In the genomic region with DNA sequence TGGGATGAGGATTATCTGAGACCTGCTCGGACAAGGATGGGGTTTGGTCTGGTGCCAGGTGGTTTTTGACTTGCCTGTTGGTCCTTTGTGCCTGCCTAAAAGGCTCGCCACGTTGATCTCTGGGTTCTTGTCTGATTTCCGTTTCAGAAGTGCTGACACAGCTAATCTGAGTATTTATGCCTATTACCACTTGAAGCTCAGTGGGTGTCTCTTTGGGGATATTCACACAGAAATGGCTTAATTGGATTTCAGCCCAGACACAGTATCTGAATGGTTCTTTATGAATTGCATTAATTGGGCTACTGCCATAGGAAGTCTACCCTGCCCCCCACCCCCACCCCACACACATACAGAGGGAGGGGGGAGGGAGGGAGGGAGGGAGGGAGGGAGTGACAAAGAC, we compare ENCODE assay signal across 10 mouse cellular contexts. TPM values are rescaled to one million over a fixed set of nuclear protein-coding genes. Genes with fewer than 3 reads are reported as not detected.
DNase-seq lines count a peak whose midpoint lies in the region; ATAC-seq lines count a peak whose summit lies in the region.
"Had no signal": no experiment of that assay in that cellular context is flagged by ENCODE, and none has a peak within 500 bp of the region (broad histone marks: within the 10 kb centered on the region; RNA-seq: fewer than 3 reads in every experiment).

No protein-coding gene starts in this region.

- H3K27ac ChIP-seq in neural tube, embryonic 11.5 days (ENCODE audit: low read depth, low read length), result no peak overlapping the region
- H3K27ac ChIP-seq in hindbrain, embryonic 14.5 days, result peak overlapping the region; percentile 45; the same call in 1 of the 2 replicates

- WGBS in neural tube, embryonic 11.5 days, result 32% methylated on average over 4 of the region's 4 CpGs
- WGBS in hindbrain, embryonic 14.5 days, result 8% methylated on average over 4 of the region's 4 CpGs

- intact Hi-C loops in gastrocnemius, postnatal 36 days (cut with DNase I), result no loop called here

- no peaks in the 10 kb centered on the region for H3K9me3 ChIP-seq in neural tube, embryonic 11.5 days (ENCODE audit: control insufficient read depth, low read length)
- no peaks in the 10 kb centered on the region for H3K9me3 ChIP-seq in hindbrain, embryonic 14.5 days (ENCODE audit: control insufficient read depth, low read length)

- H3K36me3 ChIP-seq in neural tube, embryonic 11.5 days (ENCODE audit: control insufficient read depth, insufficient read depth, low read length), result no peaks in the 10 kb centered on the region
- H3K36me3 ChIP-seq in hindbrain, embryonic 14.5 days (replicated peaks; ENCODE audit: control insufficient read depth, insufficient read depth), result no peaks in the 10 kb centered on the region

- H3K4me2 ChIP-seq in neural tube, embryonic 11.5 days (ENCODE audit: low read depth), result no peak overlapping the region
- no peak overlapping the region for H3K4me2 ChIP-seq in hindbrain, embryonic 14.5 days (replicated peaks)

- H3K4me3 ChIP-seq in neural tube, embryonic 11.5 days (ENCODE audit: low read depth, low read length), result no peak overlapping the region
- no peak overlapping the region for H3K4me3 ChIP-seq in hindbrain, embryonic 14.5 days (replicated peaks; ENCODE audit: low read length)

- H3K9ac ChIP-seq in neural tube, embryonic 11.5 days (ENCODE audit: low read length), result no peak overlapping the region
- no peak overlapping the region for H3K9ac ChIP-seq in hindbrain, embryonic 14.5 days

- H3K27me3 ChIP-seq in neural tube, embryonic 11.5 days (ENCODE audit: control insufficient read depth, insufficient read depth, low read length), result no peaks in the 10 kb centered on the region
- no peaks in the 10 kb centered on the region for H3K27me3 ChIP-seq in hindbrain, embryonic 14.5 days (ENCODE audit: control insufficient read depth, insufficient read depth, low read length)

- ATAC-seq in neural tube, embryonic 11.5 days (ENCODE audit: insufficient read depth, low FRiP score, low TSS enrichment), result peak; percentile 42; the same call in 1 of the 2 replicates
- ATAC-seq in hindbrain, embryonic 14.5 days (ENCODE audit: low FRiP score), result peak; percentile 87

- H3K4me1 ChIP-seq in neural tube, embryonic 11.5 days (ENCODE audit: control insufficient read depth, insufficient read depth, low read length), result peaks cover 5% of the 10 kb centered on the region; the same call in 1 of the 2 replicates
- peaks cover 33% of the 10 kb centered on the region for H3K4me1 ChIP-seq in hindbrain, embryonic 14.5 days (replicated peaks; ENCODE audit: control insufficient read depth, insufficient read depth, low read length)

- no peak for DNase-seq in neural tube, embryonic 11.5 days (ENCODE audit: low spot score)
- no peak for DNase-seq in neural tube, embryonic 10.5 days (ENCODE audit: extremely low spot score, low spot score)
- DNase-seq in cerebellum, adult 8-10 months, result peak; percentile 38
- DNase-seq in hindbrain, embryonic 14.5 days (ENCODE audit: low spot score), result peak; percentile 58
- peak; percentile 94 for DNase-seq in retina, postnatal 1 day
- DNase-seq in gastrocnemius, postnatal 36 days, result no peak
- DNase-seq in layer of hippocampus, adult 9-10 months (ENCODE audit: low spot score), result no peak
- DNase-seq: gastrocnemius, postnatal 14 days; kidney, adult 18-20 months; right cerebral cortex, postnatal 14 days had no signal

RNA-seq across cellular contexts. Expression of a gene that starts 59.9 kb away (rescaled TPM):
- 39.8 and 41.7 TPM in 2 replicates for polyA plus RNA-seq in neural tube, embryonic 11.5 days (2014; fragmentation: Nextera tagmentation; extraction: Ambion mirVana)
- polyA plus RNA-seq in hindbrain, embryonic 14.5 days (2014; fragmentation: Nextera tagmentation; extraction: Ambion mirVana), result 37.9 and 40.4 TPM in 2 replicates
- total RNA-seq in gastrocnemius, postnatal 36 days (2021), result 10 to 100 TPM; 16.9 to 18.0 TPM

Comparison
In these comparisons a context has a peak if more than half of its experiments do, and no peak if none do; other contexts are left out.
1. DNase-seq: peak in cerebellum, adult 8-10 months (single experiment), hindbrain, embryonic 14.5 days (single experiment) and retina, postnatal 1 day (single experiment); none in neural tube, embryonic 11.5 days (single experiment), neural tube, embryonic 10.5 days (single experiment), gastrocnemius, postnatal 36 days (0 of 2) and layer of hippocampus, adult 9-10 months (single experiment).